Mouse (Mus musculus) intestine, embryonic 14.5 days (tissue): ENCODE measurements around the gene Pde10a. TPM values are rescaled to one million over a fixed set of nuclear protein-coding genes. Genes with fewer than 3 reads are reported as not detected.
A peak's percentile ranks its signal among the peaks of the same experiment; 100 is the strongest.

Experiments used
- ATAC-seq: fragments of 200-750 bp; cut with Nextera tagmentation; replicated peaks from 2 replicates; pipeline ENCODE4 v1.8.0; 2017; ENCODE audit warnings: low read depth, moderate number of reproducible peaks, moderate TSS enrichment, moderate library complexity; ENCODE audit not compliant: low FRiP score, low TSS enrichment
- DNase-seq: peaks from one replicate; pipeline ENCODE4 v3.0.0-alpha.2; 2018; ENCODE audit warnings: low spot score
- H3K27ac ChIP-seq: fragments of 300-500 bp; sonication (generic); 2 replicates; pipeline ENCODE4 v1.5.1; 2014; ENCODE audit warnings: low read depth, mild to moderate bottlenecking, control low read depth
- H3K27me3 ChIP-seq: fragments of 300-500 bp; sonication (generic); replicated peaks from 2 replicates; pipeline ENCODE4 v1.6.1; 2014; ENCODE audit warnings: low read length, control low read depth; ENCODE audit not compliant: control insufficient read depth, insufficient read depth
- H3K36me3 ChIP-seq: fragments of 300-500 bp; sonication (generic); 2 replicates; pipeline ENCODE4 v1.6.1; 2014; ENCODE audit warnings: low read length, control low read depth; ENCODE audit not compliant: control insufficient read depth, insufficient read depth
- H3K4me1 ChIP-seq: fragments of 300-500 bp; sonication (generic); replicated peaks from 2 replicates; pipeline ENCODE4 v1.6.1; 2014; ENCODE audit warnings: low read length, control low read depth, mixed read lengths; ENCODE audit not compliant: control insufficient read depth, insufficient read depth
- H3K4me2 ChIP-seq: fragments of 300-500 bp; sonication (generic); 2 replicates; pipeline ENCODE4 v1.6.1; 2014; ENCODE audit warnings: low read length
- H3K4me3 ChIP-seq: fragments of 300-500 bp; sonication (generic); 2 replicates; pipeline ENCODE4 v1.5.1; 2014; ENCODE audit warnings: low read depth, low read length, control low read depth, mixed read lengths
- H3K9ac ChIP-seq: fragments of 300-500 bp; sonication (generic); 2 replicates; pipeline ENCODE4 v1.6.1; 2014; ENCODE audit warnings: mild to moderate bottlenecking, low read length
- H3K9me3 ChIP-seq: fragments of 300-500 bp; sonication (generic); 2 replicates; pipeline ENCODE4 v1.6.1; 2016; ENCODE audit warnings: low read length, control low read depth; ENCODE audit not compliant: control insufficient read depth
- WGBS: fragments of 180-500 bp; shearing (Covaris S2); extraction: QIAGEN DNeasy Blood & Tissue Kit; methylation state at CpG from one replicate; pipeline ENCODE4 v1.1.7; 2014; 5-methylcytosine and 5-hydroxymethylcytosine counted together
- polyA plus RNA-seq: library from polyadenylated mRNA; unstranded; fragments of >200 nt; fragmentation: Nextera tagmentation; extraction: Ambion mirVana; gene quantifications from 2 replicates; pipeline ENCODE4 v1.2.1, GENCODE M21; 2014

Pde10a gene
- polyA plus RNA-seq, 1 experiment from 2014 or later: 1.4 TPM

GRCm38 (mm10) chr17:8995344-8995743 is 470.2 kb downstream of the Pde10a start:
- ATAC-seq (no peak), DNase-seq (no peak)
- 75% methylated on average over 1 of the region's 1 CpGs for WGBS
- Histone ChIP-seq H3K4me2 (no peak overlapping the region), H3K36me3 (no peaks in the 10 kb centered on the region), H3K4me1 (no peaks in the 10 kb centered on the region), H3K4me3 (no peak overlapping the region), H3K27me3 (no peaks in the 10 kb centered on the region), H3K9ac (no peak overlapping the region), H3K27ac (no peak overlapping the region), H3K9me3 (no peaks in the 10 kb centered on the region)

GRCm38 (mm10) chr17:9002438-9002837 is 477.3 kb downstream of the Pde10a start:
- Histone ChIP-seq H3K4me3 (no peak overlapping the region), H3K9ac (no peak overlapping the region), H3K27me3 (no peaks in the 10 kb centered on the region), H3K27ac (no peak overlapping the region), H3K4me1 (no peaks in the 10 kb centered on the region), H3K36me3 (no peaks in the 10 kb centered on the region), H3K9me3 (no peaks in the 10 kb centered on the region), H3K4me2 (no peak overlapping the region)
- ATAC-seq (no peak), DNase-seq (no peak)
- WGBS: 80% methylated on average over 4 of the region's 4 CpGs

GRCm38 (mm10) chr17:9004516-9004915 is 479.3 kb downstream of the Pde10a start:
- no peaks in the 10 kb centered on the region for H3K27me3 ChIP-seq
- H3K4me1 ChIP-seq: no peaks in the 10 kb centered on the region
- H3K4me3 ChIP-seq: no peak overlapping the region
- H3K9me3 ChIP-seq: no peaks in the 10 kb centered on the region
- no peak overlapping the region for H3K4me2 ChIP-seq
- H3K36me3 ChIP-seq: no peaks in the 10 kb centered on the region
- ATAC-seq (no peak), DNase-seq (no peak)
- no peak overlapping the region for H3K9ac ChIP-seq
- 68% methylated on average over 4 of the region's 4 CpGs for WGBS
- H3K27ac ChIP-seq: no peak overlapping the region

GRCm38 (mm10) chr17:9023198-9023942 is 498.2 kb downstream of the Pde10a start:
- ATAC-seq (no peak), DNase-seq (no peak)
- Histone ChIP-seq H3K4me3 (no peak overlapping the region), H3K4me1 (no peaks in the 10 kb centered on the region), H3K27ac (no peak overlapping the region), H3K9ac (no peak overlapping the region), H3K36me3 (no peaks in the 10 kb centered on the region), H3K27me3 (no peaks in the 10 kb centered on the region), H3K4me2 (no peak overlapping the region), H3K9me3 (no peaks in the 10 kb centered on the region)
- 30% methylated on average over 14 of the region's 14 CpGs for WGBS

- no peak overlapping the region for H3K4me3 ChIP-seq
- no peak overlapping the region for H3K4me2 ChIP-seq
- H3K27ac ChIP-seq: no peak overlapping the region
- ATAC-seq: no peak
- no peak overlapping the region for H3K9ac ChIP-seq
- no peaks in the 10 kb centered on the region for H3K36me3 ChIP-seq
- 55% methylated on average over 5 of the region's 5 CpGs for WGBS
- H3K9me3 ChIP-seq: no peaks in the 10 kb centered on the region
- no peaks in the 10 kb centered on the region for H3K27me3 ChIP-seq
- H3K4me1 ChIP-seq: no peaks in the 10 kb centered on the region
- DNase-seq: no peak
These were observed 505.0 kb downstream of the Pde10a start for GRCm38 (mm10) chr17:9030181-9030580.

- H3K9me3 ChIP-seq: no peaks in the 10 kb centered on the region
- ATAC-seq: 0 out of 2 replicates have a peak, but pooled peaks have one; percentile 50
- H3K4me1 ChIP-seq: no peaks in the 10 kb centered on the region
- H3K4me2 ChIP-seq: peak overlapping the region; percentile 35
- DNase-seq: peak; percentile 89
- H3K4me3 ChIP-seq: no peak overlapping the region
- H3K36me3 ChIP-seq: no peaks in the 10 kb centered on the region
- no peak overlapping the region for H3K9ac ChIP-seq
- H3K27ac ChIP-seq: no peak overlapping the region
- WGBS: 18% methylated on average over 24 of the region's 24 CpGs
- no peaks in the 10 kb centered on the region for H3K27me3 ChIP-seq
These were observed 506.3 kb downstream of the Pde10a start for GRCm38 (mm10) chr17:9031241-9032141.

- Histone ChIP-seq H3K4me3 (no peak overlapping the region), H3K27me3 (no peaks in the 10 kb centered on the region), H3K9ac (no peak overlapping the region), H3K36me3 (no peaks in the 10 kb centered on the region), H3K9me3 (no peaks in the 10 kb centered on the region), H3K27ac (no peak overlapping the region), H3K4me1 (no peaks in the 10 kb centered on the region), H3K4me2 (no peak overlapping the region)
- DNase-seq (no peak), ATAC-seq (no peak)
- WGBS: 83% methylated on average over 6 of the region's 6 CpGs
These were observed 507.3 kb downstream of the Pde10a start for GRCm38 (mm10) chr17:9032362-9033044.

- Histone ChIP-seq H3K9me3 (no peaks in the 10 kb centered on the region), H3K36me3 (no peaks in the 10 kb centered on the region), H3K4me1 (no peaks in the 10 kb centered on the region), H3K4me2 (no peak overlapping the region), H3K27me3 (no peaks in the 10 kb centered on the region), H3K27ac (no peak overlapping the region), H3K4me3 (no peak overlapping the region), H3K9ac (no peak overlapping the region)
- no peak for ATAC-seq
- no peak for DNase-seq
- WGBS: 82% methylated on average over 5 of the region's 5 CpGs
These were observed 508.3 kb downstream of the Pde10a start for GRCm38 (mm10) chr17:9033511-9033910.
